Mouse (Mus musculus) midbrain, embryonic 15.5 days (tissue): ENCODE measurements around the gene Cebpb. TPM values are rescaled to one million over a fixed set of nuclear protein-coding genes. Genes with fewer than 3 reads are reported as not detected.

ENCODE experiments used
- ATAC-seq: fragments of 200-750 bp; cut with Nextera tagmentation; replicated peaks from 2 replicates; pipeline ENCODE4 v1.8.0; 2017; ENCODE audit warnings: moderate TSS enrichment
- H3K27ac ChIP-seq: fragments of 300-500 bp; sonication (generic); 2 replicates; pipeline ENCODE4 v1.5.1; 2015; ENCODE audit warnings: mild to moderate bottlenecking, inconsistent platforms
- H3K27me3 ChIP-seq: fragments of 300-500 bp; sonication (generic); replicated peaks from 2 replicates; pipeline ENCODE4 v1.6.1; 2015; ENCODE audit warnings: inconsistent platforms
- H3K36me3 ChIP-seq: fragments of 300-500 bp; sonication (generic); replicated peaks from 2 replicates; pipeline ENCODE4 v1.6.1; 2015; ENCODE audit warnings: inconsistent platforms
- H3K4me1 ChIP-seq: fragments of 300-500 bp; sonication (generic); 2 replicates; pipeline ENCODE4 v1.6.1; 2015; ENCODE audit warnings: inconsistent platforms
- H3K4me2 ChIP-seq: fragments of 300-500 bp; sonication (generic); 2 replicates; pipeline ENCODE4 v1.6.1; 2015; ENCODE audit warnings: inconsistent platforms, mild to moderate bottlenecking, moderate library complexity
- H3K4me3 ChIP-seq: fragments of 300-500 bp; sonication (generic); 2 replicates; pipeline ENCODE4 v1.5.1; 2015; ENCODE audit warnings: mild to moderate bottlenecking, inconsistent platforms
- H3K9ac ChIP-seq: fragments of 300-500 bp; sonication (generic); 2 replicates; pipeline ENCODE4 v1.6.1; 2015; ENCODE audit warnings: mild to moderate bottlenecking, inconsistent platforms
- H3K9me3 ChIP-seq: fragments of 300-500 bp; sonication (generic); 2 replicates; pipeline ENCODE4 v1.6.1; 2016; ENCODE audit warnings: inconsistent platforms
- WGBS: fragments of 180-500 bp; shearing (Covaris S2); methylation state at CpG from one replicate; pipeline ENCODE4 v1.1.7; 2015; ENCODE audit warnings: mixed read lengths; 5-methylcytosine and 5-hydroxymethylcytosine counted together
- polyA plus RNA-seq: library from polyadenylated mRNA; unstranded; fragments of >200 nt; fragmentation: Nextera tagmentation; extraction: Ambion mirVana; gene quantifications from 2 replicates; pipeline ENCODE4 v1.2.1, GENCODE M21; 2015

The Cebpb gene
- polyA plus RNA-seq, 1 experiment from 2014 or later, result 1.3 TPM

DNA sequence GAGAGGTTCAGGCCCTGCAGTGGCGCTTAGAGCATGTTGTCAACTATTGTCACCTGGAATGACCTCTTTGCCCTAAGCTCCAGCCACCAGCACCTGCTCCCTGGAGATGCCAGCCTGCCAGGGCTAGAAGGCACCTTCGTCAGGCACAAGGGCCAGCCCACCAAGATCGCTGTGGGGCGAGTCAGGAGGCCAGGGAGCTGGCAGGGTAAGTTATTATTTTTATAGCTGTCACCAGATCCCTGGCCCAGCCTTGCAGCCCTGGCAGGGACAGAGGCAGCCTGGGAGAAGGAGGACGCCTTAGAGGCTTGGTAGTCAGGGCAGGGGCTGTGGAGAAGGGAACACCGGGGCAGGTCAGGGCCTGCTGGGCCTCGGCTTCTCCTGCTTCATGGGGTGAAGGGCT lies 7.4 kb downstream of the Cebpb start:
- H3K9me3 ChIP-seq, result no peaks in the 10 kb centered on the region
- no peaks in the 10 kb centered on the region for H3K36me3 ChIP-seq
- H3K27ac ChIP-seq, result no peak overlapping the region
- H3K27me3 ChIP-seq, result peaks cover 10% of the 10 kb centered on the region
- H3K4me2 ChIP-seq, result no peak overlapping the region
- H3K4me1 ChIP-seq, result no peaks in the 10 kb centered on the region
- 93% methylated on average over 7 of the region's 7 CpGs for WGBS
- H3K4me3 ChIP-seq, result no peak overlapping the region
- no peak overlapping the region for H3K9ac ChIP-seq
- ATAC-seq, result no peak

GRCm38 (mm10) chr2:167697902-167698301 lies 9.2 kb downstream of the Cebpb start:
- ATAC-seq, result no peak
- no peak overlapping the region for H3K4me2 ChIP-seq
- WGBS, result 56% methylated on average over 5 of the region's 5 CpGs
- H3K9ac ChIP-seq, result no peak overlapping the region
- no peak overlapping the region for H3K27ac ChIP-seq
- H3K9me3 ChIP-seq, result no peaks in the 10 kb centered on the region
- no peaks in the 10 kb centered on the region for H3K36me3 ChIP-seq
- no peak overlapping the region for H3K4me3 ChIP-seq
- 0 out of 2 replicates have a peak, but pooled peaks cover 2% of the 10 kb centered on the region for H3K27me3 ChIP-seq
- H3K4me1 ChIP-seq, result no peaks in the 10 kb centered on the region

- no peak for ATAC-seq
- Histone ChIP-seq H3K4me2 (no peak overlapping the region), H3K27ac (no peak overlapping the region), H3K9ac (no peak overlapping the region), H3K36me3 (no peaks in the 10 kb centered on the region), H3K27me3 (no peaks in the 10 kb centered on the region), H3K4me1 (no peaks in the 10 kb centered on the region), H3K9me3 (no peaks in the 10 kb centered on the region), H3K4me3 (no peak overlapping the region)
- WGBS, result 79% methylated on average over 5 of the region's 5 CpGs
These were observed 11.3 kb downstream of the Cebpb start for GRCm38 (mm10) chr2:167700018-167700417.

- no peaks in the 10 kb centered on the region for H3K36me3 ChIP-seq
- no peak for ATAC-seq
- no peak overlapping the region for H3K4me2 ChIP-seq
- no peak overlapping the region for H3K4me3 ChIP-seq
- no peaks in the 10 kb centered on the region for H3K4me1 ChIP-seq
- no peak overlapping the region for H3K9ac ChIP-seq
- no peaks in the 10 kb centered on the region for H3K27me3 ChIP-seq
- no peaks in the 10 kb centered on the region for H3K9me3 ChIP-seq
- 63% methylated on average over 5 of the region's 5 CpGs for WGBS
- H3K27ac ChIP-seq, result no peak overlapping the region
These were observed 12.8 kb downstream of the Cebpb start for GRCm38 (mm10) chr2:167701472-167701871.

- Histone ChIP-seq H3K4me3 (no peak overlapping the region), H3K36me3 (no peaks in the 10 kb centered on the region), H3K9me3 (no peaks in the 10 kb centered on the region), H3K4me1 (no peaks in the 10 kb centered on the region), H3K27me3 (no peaks in the 10 kb centered on the region), H3K27ac (no peak overlapping the region), H3K4me2 (no peak overlapping the region), H3K9ac (no peak overlapping the region)
- WGBS, result 72% methylated on average over 6 of the region's 6 CpGs
- no peak for ATAC-seq
These were observed 13.4 kb downstream of the Cebpb start for GRCm38 (mm10) chr2:167702126-167702525.

GRCm38 (mm10) chr2:167704409-167704808 lies 15.7 kb downstream of the Cebpb start:
- Histone ChIP-seq H3K27ac (no peak overlapping the region), H3K36me3 (no peaks in the 10 kb centered on the region), H3K4me3 (no peak overlapping the region), H3K4me2 (no peak overlapping the region), H3K4me1 (no peaks in the 10 kb centered on the region), H3K9me3 (no peaks in the 10 kb centered on the region), H3K9ac (no peak overlapping the region), H3K27me3 (no peaks in the 10 kb centered on the region)
- 89% methylated on average over 4 of the region's 4 CpGs for WGBS
- no peak for ATAC-seq

DNA sequence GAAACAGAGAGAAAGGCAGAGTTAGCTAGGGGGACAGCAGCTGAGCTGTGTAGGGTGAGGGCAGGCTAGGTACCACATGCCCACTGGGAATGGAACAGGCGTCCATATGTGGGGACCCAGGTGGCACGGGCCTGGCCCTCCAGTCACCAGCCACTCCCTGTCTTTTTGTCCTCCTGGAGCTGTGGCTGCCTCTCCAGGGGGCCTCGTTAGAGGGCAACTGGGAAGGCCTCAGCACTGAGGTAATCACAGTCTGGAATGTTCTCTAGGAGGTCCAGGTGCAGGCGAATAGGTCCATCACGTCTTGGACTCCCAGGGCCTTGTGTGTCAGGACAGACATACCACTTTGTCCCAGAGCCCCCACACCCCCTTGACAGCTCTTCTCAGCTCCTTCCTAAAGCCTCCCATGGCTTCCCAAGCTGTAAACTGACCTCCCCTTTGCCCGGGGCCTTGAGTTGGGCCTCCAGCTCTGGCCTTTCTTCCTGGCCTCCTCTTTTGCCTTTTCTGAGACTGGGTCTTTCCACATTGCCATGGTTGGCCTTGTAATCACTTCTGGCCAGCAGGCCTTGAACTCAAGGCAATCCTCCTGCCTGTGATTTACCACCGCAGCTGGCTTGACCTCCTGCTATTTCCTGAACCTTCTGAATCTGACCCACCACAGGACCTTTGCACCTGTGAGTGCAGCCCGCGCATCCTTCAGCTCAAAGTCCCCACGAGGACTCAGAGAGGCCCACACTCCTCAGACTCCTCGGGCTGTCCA lies 17.6 kb downstream of the Cebpb start:
- WGBS, result 81% methylated on average over 11 of the region's 11 CpGs
- H3K27me3 ChIP-seq, result no peaks in the 10 kb centered on the region
- no peaks in the 10 kb centered on the region for H3K9me3 ChIP-seq
- no peaks in the 10 kb centered on the region for H3K36me3 ChIP-seq
- H3K4me1 ChIP-seq, result no peaks in the 10 kb centered on the region
- H3K4me2 ChIP-seq, result no peak overlapping the region
- ATAC-seq, result no peak
- no peak overlapping the region for H3K9ac ChIP-seq
- no peak overlapping the region for H3K4me3 ChIP-seq
- H3K27ac ChIP-seq, result no peak overlapping the region

DNA sequence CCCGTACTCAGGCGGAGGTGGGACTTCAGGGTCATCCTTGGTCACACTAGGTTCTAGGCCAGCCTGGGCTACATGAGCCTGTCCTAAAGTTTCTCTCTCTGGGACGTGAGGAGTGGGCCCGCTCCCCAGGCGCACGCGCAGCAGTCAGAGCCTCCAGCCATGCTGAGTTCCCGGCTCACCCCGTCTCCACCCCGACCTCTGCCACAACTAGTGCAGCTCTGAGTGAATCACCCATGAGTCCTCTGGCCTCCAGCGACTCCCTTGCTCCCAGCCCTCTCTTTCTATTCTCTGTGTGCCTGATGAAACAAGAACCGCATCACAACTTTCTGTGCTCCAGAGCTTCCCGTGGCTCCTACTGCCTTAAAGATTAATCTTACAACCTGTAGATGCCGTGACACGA lies 19.7 kb downstream of the Cebpb start:
- H3K27ac ChIP-seq, result no peak overlapping the region
- H3K9ac ChIP-seq, result no peak overlapping the region
- H3K27me3 ChIP-seq, result no peaks in the 10 kb centered on the region
- WGBS, result 62% methylated on average over 15 of the region's 15 CpGs
- H3K4me2 ChIP-seq, result no peak overlapping the region
- H3K4me1 ChIP-seq, result no peaks in the 10 kb centered on the region
- ATAC-seq, result no peak
- no peak overlapping the region for H3K4me3 ChIP-seq
- no peaks in the 10 kb centered on the region for H3K9me3 ChIP-seq
- H3K36me3 ChIP-seq, result no peaks in the 10 kb centered on the region

GRCm38 (mm10) chr2:167709969-167710368 lies 21.3 kb downstream of the Cebpb start:
- no peak for ATAC-seq
- Histone ChIP-seq H3K9me3 (no peaks in the 10 kb centered on the region), H3K27me3 (no peaks in the 10 kb centered on the region), H3K36me3 (no peaks in the 10 kb centered on the region), H3K4me3 (no peak overlapping the region), H3K4me1 (no peaks in the 10 kb centered on the region), H3K27ac (no peak overlapping the region), H3K4me2 (no peak overlapping the region), H3K9ac (no peak overlapping the region)
- WGBS, result 76% methylated on average over 6 of the region's 6 CpGs

- Histone ChIP-seq H3K9me3 (no peaks in the 10 kb centered on the region), H3K4me1 (no peaks in the 10 kb centered on the region), H3K4me2 (no peak overlapping the region), H3K27ac (no peak overlapping the region), H3K9ac (no peak overlapping the region), H3K36me3 (no peaks in the 10 kb centered on the region), H3K27me3 (no peaks in the 10 kb centered on the region), H3K4me3 (no peak overlapping the region)
- WGBS, result 55% methylated on average over 6 of the region's 6 CpGs
- ATAC-seq, result no peak
These were observed 21.9 kb downstream of the Cebpb start for GRCm38 (mm10) chr2:167710574-167710973.

DNA sequence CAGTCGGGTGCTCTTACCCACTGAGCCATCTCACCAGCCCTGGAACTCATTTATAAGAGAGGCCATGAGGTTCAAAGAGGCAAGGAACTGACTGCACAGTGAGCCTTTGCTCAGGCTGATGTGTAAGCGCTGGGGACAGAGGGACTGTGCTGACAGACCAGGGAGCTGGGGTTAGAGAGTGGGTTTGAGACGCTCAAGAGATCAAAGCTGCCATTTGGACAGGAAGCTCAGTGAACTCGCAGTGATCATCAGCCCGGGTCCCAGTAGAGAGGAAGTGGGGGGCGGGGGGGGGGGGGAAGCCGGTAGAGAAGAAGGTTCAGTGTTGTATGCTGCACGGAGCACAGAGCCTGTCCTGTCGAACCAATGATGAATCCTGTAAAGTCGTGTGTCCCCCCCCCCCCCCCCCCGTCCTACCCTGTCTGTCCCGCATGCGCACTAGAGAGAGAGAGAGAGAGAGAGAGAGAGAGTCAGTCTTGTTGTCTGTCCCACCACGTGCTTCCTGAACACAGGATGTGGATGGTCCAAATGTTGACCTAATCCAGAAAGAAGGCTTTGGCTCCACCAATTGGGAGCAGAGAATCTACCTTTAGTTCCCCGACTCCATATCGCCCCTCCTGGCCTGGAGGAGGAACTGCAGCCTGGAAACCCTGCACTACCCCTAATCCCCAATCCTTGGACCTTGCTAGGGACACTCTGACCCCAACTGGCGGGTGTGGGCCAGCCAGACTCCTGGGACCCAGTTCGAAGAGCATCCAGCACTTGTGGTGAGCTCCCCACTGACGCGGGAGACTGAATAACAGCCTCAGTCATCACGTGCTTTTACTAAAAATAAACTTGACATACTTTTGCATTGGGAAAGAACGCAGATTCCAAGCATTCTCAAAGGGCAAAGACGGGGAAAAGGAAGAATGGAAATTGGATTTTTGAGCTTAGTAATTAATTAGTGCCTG lies 24.4 kb downstream of the Cebpb start:
- no peak overlapping the region for H3K4me2 ChIP-seq
- H3K4me3 ChIP-seq, result no peak overlapping the region
- H3K9ac ChIP-seq, result no peak overlapping the region
- no peaks in the 10 kb centered on the region for H3K36me3 ChIP-seq
- no peaks in the 10 kb centered on the region for H3K9me3 ChIP-seq
- ATAC-seq, result no peak
- H3K27me3 ChIP-seq, result no peaks in the 10 kb centered on the region
- 80% methylated on average over 20 of the region's 23 CpGs for WGBS
- H3K27ac ChIP-seq, result no peak overlapping the region
- H3K4me1 ChIP-seq, result no peaks in the 10 kb centered on the region

- no peak overlapping the region for H3K27ac ChIP-seq
- H3K4me1 ChIP-seq, result no peaks in the 10 kb centered on the region
- 93% methylated on average over 6 of the region's 6 CpGs for WGBS
- no peak for ATAC-seq
- no peak overlapping the region for H3K4me3 ChIP-seq
- H3K27me3 ChIP-seq, result no peaks in the 10 kb centered on the region
- H3K4me2 ChIP-seq, result no peak overlapping the region
- no peaks in the 10 kb centered on the region for H3K9me3 ChIP-seq
- H3K36me3 ChIP-seq, result no peaks in the 10 kb centered on the region
- H3K9ac ChIP-seq, result no peak overlapping the region
These were observed 25.6 kb downstream of the Cebpb start for GRCm38 (mm10) chr2:167714298-167714697.
